7 mouse cellular contexts compared by ENCODE assay signal in genomic region chr2:29889991-29890833, GRCm38 (mm10). TPM values are rescaled to one million over a fixed set of nuclear protein-coding genes. Genes with fewer than 3 reads are reported as not detected.
DNase-seq lines count a peak whose midpoint lies in the region; ATAC-seq lines count a peak whose summit lies in the region.

No protein-coding gene starts in this region.

- H3K9ac ChIP-seq in midbrain, embryonic 11.5 days (ENCODE audit: low read length) = peak overlapping the region; percentile 95

- peak overlapping the region; percentile 92 for H3K4me2 ChIP-seq in midbrain, embryonic 11.5 days

- no peaks in the 10 kb centered on the region for H3K9me3 ChIP-seq in embryonic facial prominence, embryonic 10.5 days
- no peaks in the 10 kb centered on the region for H3K9me3 ChIP-seq in midbrain, embryonic 11.5 days (ENCODE audit: control insufficient read depth, low read length)

- peak; percentile 68 for ATAC-seq in granulocyte monocyte progenitor cell, adult 5-6 weeks (replicated peaks; ENCODE audit: poor library complexity, severe bottlenecking)
- ATAC-seq in midbrain, embryonic 11.5 days (ENCODE audit: low FRiP score) = peak; percentile 91

- peak overlapping the region; percentile 94 for H3K27ac ChIP-seq in embryonic facial prominence, embryonic 10.5 days (replicated peaks)
- peak overlapping the region; percentile 87 for H3K27ac ChIP-seq in midbrain, embryonic 11.5 days (ENCODE audit: low read depth, low read length)

- H3K27me3 ChIP-seq in embryonic facial prominence, embryonic 10.5 days (replicated peaks; ENCODE audit: low read depth, poor library complexity, severe bottlenecking) = 0 out of 2 replicates have a peak, but pooled peaks cover 5% of the 10 kb centered on the region
- H3K27me3 ChIP-seq in midbrain, embryonic 11.5 days (ENCODE audit: control insufficient read depth, insufficient read depth, low read length) = no peaks in the 10 kb centered on the region

- peaks cover 24% of the 10 kb centered on the region for H3K4me1 ChIP-seq in embryonic facial prominence, embryonic 10.5 days
- H3K4me1 ChIP-seq in midbrain, embryonic 11.5 days (ENCODE audit: control insufficient read depth, insufficient read depth, low read length) = peaks cover 16% of the 10 kb centered on the region

- intact Hi-C loops in left cerebral cortex, postnatal 4 days (cut with DNase I) = no loop called here

- H3K4me3 ChIP-seq in embryonic facial prominence, embryonic 10.5 days = peak overlapping the region; percentile 93
- peak overlapping the region; percentile 98 for H3K4me3 ChIP-seq in midbrain, embryonic 11.5 days (ENCODE audit: low read depth, low read length)

- peaks cover 39% of the 10 kb centered on the region for H3K36me3 ChIP-seq in embryonic facial prominence, embryonic 10.5 days (replicated peaks)
- H3K36me3 ChIP-seq in midbrain, embryonic 11.5 days (ENCODE audit: control insufficient read depth, insufficient read depth, low read length) = peaks cover 20% of the 10 kb centered on the region

- DNase-seq in adrenal gland, postnatal 14 days = peak; percentile 96
- DNase-seq in embryonic facial prominence, embryonic 10.5 days (ENCODE audit: low spot score) = peak; percentile 92
- DNase-seq in kidney, adult 11 months = peak; percentile 89
- peak; percentile 85 for DNase-seq in left cerebral cortex, postnatal 4 days
- peak; percentile 98 for DNase-seq in midbrain, embryonic 11.5 days (ENCODE audit: low spot score, missing footprints)
- peak; percentile 57 for DNase-seq in skeletal muscle tissue, adult 2 months (ENCODE audit: low read depth, low spot score)

- under 1% methylated on average over 61 of the region's 61 CpGs for WGBS in embryonic facial prominence, embryonic 10.5 days
- 0% methylated on average over 53 of the region's 61 CpGs for WGBS in midbrain, embryonic 11.5 days

RNA-seq across cellular contexts. Expression of gene Odf2, which starts 1.2 kb away (rescaled TPM):
- 42.2 and 54.5 TPM in 2 replicates for total RNA-seq in adrenal gland, postnatal 14 days (2021)
- 102 and 111 TPM in 2 replicates for polyA plus RNA-seq in embryonic facial prominence, embryonic 10.5 days (2016; fragmentation: Nextera tagmentation; extraction: Ambion mirVana)
- total RNA-seq in granulocyte monocyte progenitor cell, adult 5-6 weeks (2014; fragmentation: Nextera tagmentation) = 56.8 and 92.7 TPM in 2 replicates
- total RNA-seq in granulocyte monocyte progenitor cell, adult 5-6 weeks (2017) = 96.9 and 104 TPM in 2 replicates
- 100 to 1,000 TPM; 119 TPM for total RNA-seq in left cerebral cortex, postnatal 4 days (2021)
- polyA plus RNA-seq in midbrain, embryonic 11.5 days (2014; fragmentation: Nextera tagmentation; extraction: Ambion mirVana) = 79.4 and 86.7 TPM in 2 replicates

RNA-seq across cellular contexts. Expression of gene Cercam, which starts 21.2 kb away (rescaled TPM):
- 10.8 and 12.4 TPM in 2 replicates for total RNA-seq in adrenal gland, postnatal 14 days (2021)
- 12.3 and 19.2 TPM in 2 replicates for polyA plus RNA-seq in embryonic facial prominence, embryonic 10.5 days (2016; fragmentation: Nextera tagmentation; extraction: Ambion mirVana)
- 15.2 and 20.0 TPM in 2 replicates for total RNA-seq in granulocyte monocyte progenitor cell, adult 5-6 weeks (2014; fragmentation: Nextera tagmentation)
- total RNA-seq in granulocyte monocyte progenitor cell, adult 5-6 weeks (2017) = 4.5 and 6.7 TPM in 2 replicates
- total RNA-seq in left cerebral cortex, postnatal 4 days (2021) = 10 to 100 TPM; 17.5 to 19.0 TPM
- polyA plus RNA-seq in midbrain, embryonic 11.5 days (2014; fragmentation: Nextera tagmentation; extraction: Ambion mirVana) = 13.4 and 14.0 TPM in 2 replicates

RNA-seq across cellular contexts. Expression of gene Gle1, which starts 45.0 kb away (rescaled TPM):
- 29.1 and 35.3 TPM in 2 replicates for total RNA-seq in adrenal gland, postnatal 14 days (2021)
- 78.1 and 79.6 TPM in 2 replicates for polyA plus RNA-seq in embryonic facial prominence, embryonic 10.5 days (2016; fragmentation: Nextera tagmentation; extraction: Ambion mirVana)
- total RNA-seq in granulocyte monocyte progenitor cell, adult 5-6 weeks (2014; fragmentation: Nextera tagmentation) = 36.5 and 38.7 TPM in 2 replicates
- total RNA-seq in granulocyte monocyte progenitor cell, adult 5-6 weeks (2017) = 89.0 and 139 TPM in 2 replicates
- 10 to 100 TPM; 57.2 to 59.2 TPM for total RNA-seq in left cerebral cortex, postnatal 4 days (2021)
- 52.5 and 57.4 TPM in 2 replicates for polyA plus RNA-seq in midbrain, embryonic 11.5 days (2014; fragmentation: Nextera tagmentation; extraction: Ambion mirVana)

Comparison
In these comparisons a context has a peak if more than half of its experiments do, and no peak if none do; other contexts are left out.
1. Peak in every context shown above with its lines: DNase-seq, ATAC-seq, H3K4me3 ChIP-seq and H3K27ac ChIP-seq.